Mouse (Mus musculus): ENCODE measurements around the gene Lclat1.

DNA sequence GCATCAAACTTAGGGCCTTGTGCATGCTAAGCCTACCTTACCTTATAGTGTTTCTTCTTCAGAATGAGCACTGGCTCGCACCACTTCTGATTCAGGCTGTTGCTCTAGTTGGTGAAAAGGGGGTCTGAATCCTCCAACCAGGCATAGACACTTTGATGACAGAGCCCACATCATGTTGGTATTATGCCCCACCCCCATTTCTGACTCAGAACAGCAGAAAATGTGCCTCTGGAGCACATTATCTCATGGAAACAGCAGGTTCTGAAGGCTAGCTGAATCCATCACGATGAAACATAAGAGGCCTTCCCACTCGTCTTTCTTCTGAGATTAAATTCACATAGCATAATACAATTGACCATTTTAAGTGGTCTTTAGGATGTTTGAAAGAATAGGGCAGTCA is 33.2 kb upstream of the Lclat1 start:
- TF ChIP-seq CTCF (IDR thresholded peaks at IDR 0.05; ENCODE audit: control insufficient read depth, insufficient read depth, insufficient replicate concordance, low read depth, low read length) (no peak), POLR2A (IDR thresholded peaks at IDR 0.05; ENCODE audit: control insufficient read depth, low read depth, low read length) (no peak)

Measured in testis, adult 2 months (tissue).